Mouse (Mus musculus): Measurements from ENCODE around the gene Cryga. TPM values are rescaled to one million over a fixed set of nuclear protein-coding genes. Genes with fewer than 3 reads are reported as not detected.
"Not testable (repeated sequence)": the region's sequence is repeated elsewhere in the genome, so short reads cannot be mapped to it uniquely, and the experiment has no call there.

Gene Cryga
- polyA plus RNA-seq, 1 experiment from 2014 or later = not detected

GRCm38 (mm10) chr1:65082188-65082587, 21.0 kb downstream of the Cryga start, which contains the start of gene Crygb:
Crygb (minus strand) TSS chr1:65082288.
- WGBS = 24% methylated on average over 7 of the region's 7 CpGs
- no peak within 1 kb of the TSS for H3K4me2 ChIP-seq
- no peak within 1 kb of the TSS for H3K27ac ChIP-seq
- no peak within 1 kb of the TSS for H3K9ac ChIP-seq
- H3K9me3 ChIP-seq (replicated peaks) = no peaks in the 10 kb centered on the region
- no peak within 1 kb of the TSS for H3K4me3 ChIP-seq
- no peaks in the 10 kb centered on the region for H3K27me3 ChIP-seq
- no peaks in the 10 kb centered on the region for H3K4me1 ChIP-seq
- ATAC-seq = no peak
- no peaks in the 10 kb centered on the region for H3K36me3 ChIP-seq (ENCODE audit: poor library complexity, severe bottlenecking)

- H3K4me2 ChIP-seq = no peak overlapping the region
- no peaks in the 10 kb centered on the region for H3K4me1 ChIP-seq
- H3K36me3 ChIP-seq (ENCODE audit: poor library complexity, severe bottlenecking) = no peaks in the 10 kb centered on the region
- H3K9me3 ChIP-seq (replicated peaks) = no peaks in the 10 kb centered on the region
- no peak overlapping the region for H3K9ac ChIP-seq
- WGBS = 17% methylated on average over 5 of the region's 5 CpGs
- H3K4me3 ChIP-seq = no peak overlapping the region
- no peaks in the 10 kb centered on the region for H3K27me3 ChIP-seq
- ATAC-seq = no peak
- no peak overlapping the region for H3K27ac ChIP-seq
Observed at GRCm38 (mm10) chr1:65075607-65076006, 27.6 kb downstream of the Cryga start.

GRCm38 (mm10) chr1:65073589-65073988, 29.6 kb downstream of the Cryga start, which contains the start of gene Crygc:
Crygc (minus strand) TSS chr1:65073689.
- Histone ChIP-seq H3K4me1 (no peaks in the 10 kb centered on the region), H3K9ac (no peak within 1 kb of the TSS), H3K4me3 (no peak within 1 kb of the TSS), H3K36me3 (ENCODE audit: poor library complexity, severe bottlenecking) (no peaks in the 10 kb centered on the region), H3K4me2 (no peak within 1 kb of the TSS), H3K27me3 (no peaks in the 10 kb centered on the region), H3K27ac (no peak within 1 kb of the TSS), H3K9me3 (replicated peaks) (no peaks in the 10 kb centered on the region)
- ATAC-seq = no peak
- 61% methylated on average over 6 of the region's 6 CpGs for WGBS

- Histone ChIP-seq H3K27ac (no peak overlapping the region), H3K4me2 (no peak overlapping the region), H3K9ac (no peak overlapping the region), H3K9me3 (replicated peaks) (no peaks in the 10 kb centered on the region), H3K4me1 (no peaks in the 10 kb centered on the region), H3K36me3 (ENCODE audit: poor library complexity, severe bottlenecking) (no peaks in the 10 kb centered on the region), H3K27me3 (no peaks in the 10 kb centered on the region), H3K4me3 (no peak overlapping the region)
- ATAC-seq = no peak
Observed at GRCm38 (mm10) chr1:65067842-65068241, 35.3 kb downstream of the Cryga start.

- WGBS = 79% methylated on average over 15 of the region's 15 CpGs
- ATAC-seq = no peak
Observed at GRCm38 (mm10) chr1:65064201-65064600, 39.0 kb downstream of the Cryga start.

GRCm38 (mm10) chr1:65063352-65063751, 39.8 kb downstream of the Cryga start, which contains the start of gene Crygd:
Crygd (minus strand) TSS chr1:65063452.
- Histone ChIP-seq H3K9me3 (replicated peaks) (no peaks in the 10 kb centered on the region), H3K4me3 (no peak within 1 kb of the TSS), H3K27ac (no peak within 1 kb of the TSS), H3K36me3 (ENCODE audit: poor library complexity, severe bottlenecking) (no peaks in the 10 kb centered on the region), H3K4me2 (no peak within 1 kb of the TSS), H3K27me3 (no peaks in the 10 kb centered on the region), H3K4me1 (no peaks in the 10 kb centered on the region), H3K9ac (no peak within 1 kb of the TSS)
- peak; percentile 33; the same call in 1 of the 2 replicates for ATAC-seq
- WGBS = 34% methylated on average over 8 of the region's 8 CpGs

More at GRCm38 (mm10) chr1:65064201-65064600, 39.0 kb downstream of the Cryga start:
- Histone ChIP-seq H3K4me2 (no peak overlapping the region), H3K27ac (no peak overlapping the region), H3K36me3 (ENCODE audit: poor library complexity, severe bottlenecking) (no peaks in the 10 kb centered on the region), H3K27me3 (no peaks in the 10 kb centered on the region), H3K4me3 (no peak overlapping the region), H3K4me1 (no peaks in the 10 kb centered on the region), H3K9me3 (replicated peaks) (no peaks in the 10 kb centered on the region), H3K9ac (no peak overlapping the region)

GRCm38 (mm10) chr1:65052140-65052539, 51.0 kb downstream of the Cryga start:
- Histone ChIP-seq H3K4me2 (no peak overlapping the region), H3K27me3 (no peaks in the 10 kb centered on the region), H3K27ac (no peak overlapping the region), H3K9me3 (replicated peaks) (no peaks in the 10 kb centered on the region), H3K4me1 (0 out of 2 replicates have a peak, but pooled peaks cover 7% of the 10 kb centered on the region), H3K4me3 (no peak overlapping the region), H3K9ac (no peak overlapping the region), H3K36me3 (ENCODE audit: poor library complexity, severe bottlenecking) (no peaks in the 10 kb centered on the region)
- no peak for ATAC-seq
- 35% methylated on average over 2 of the region's 2 CpGs for WGBS

GRCm38 (mm10) chr1:65051696-65052095, 51.5 kb downstream of the Cryga start:
- Histone ChIP-seq H3K4me3 (no peak overlapping the region), H3K27ac (no peak overlapping the region), H3K4me2 (no peak overlapping the region), H3K36me3 (ENCODE audit: poor library complexity, severe bottlenecking) (no peaks in the 10 kb centered on the region), H3K9me3 (replicated peaks) (no peaks in the 10 kb centered on the region), H3K27me3 (no peaks in the 10 kb centered on the region), H3K9ac (no peak overlapping the region), H3K4me1 (0 out of 2 replicates have a peak, but pooled peaks cover 7% of the 10 kb centered on the region)
- no peak for ATAC-seq
- WGBS = 57% methylated on average over 7 of the region's 7 CpGs

- ATAC-seq, H3K9ac ChIP-seq: not testable (repeated sequence)
- 37% methylated on average over 12 of the region's 12 CpGs for WGBS
Observed at GRCm38 (mm10) chr1:65050952-65051351, 52.2 kb downstream of the Cryga start, which contains the start of gene Cryge. Cryge (minus strand) TSS chr1:65051149.

More at GRCm38 (mm10) chr1:65050952-65051351, 52.2 kb downstream of the Cryga start, which contains the start of gene Cryge:
- H3K36me3 ChIP-seq (ENCODE audit: poor library complexity, severe bottlenecking); H3K27me3 ChIP-seq; H3K4me2 ChIP-seq; H3K9me3 ChIP-seq (replicated peaks); H3K4me3 ChIP-seq; H3K4me1 ChIP-seq; H3K27ac ChIP-seq: not testable (repeated sequence)

Other genes with a start within 250 kb of the Cryga start
- gene Plekhm3, start 146.5 kb downstream of the Cryga start, polyA plus RNA-seq (2015; fragmentation: Nextera tagmentation; extraction: Ambion mirVana) = 7.5 and 9.4 TPM in 2 replicates
- gene Akr1cl, start 70.6 kb downstream of the Cryga start, polyA plus RNA-seq (2015; fragmentation: Nextera tagmentation; extraction: Ambion mirVana) = 0.10 TPM in 1 of 2 replicates, not detected in the other
- 0.38 TPM in 1 of 2 replicates, not detected in the other for gene Cryge, start 52.2 kb downstream of the Cryga start, polyA plus RNA-seq (2015; fragmentation: Nextera tagmentation; extraction: Ambion mirVana)
- gene Crygd, start 39.9 kb downstream of the Cryga start, polyA plus RNA-seq (2015; fragmentation: Nextera tagmentation; extraction: Ambion mirVana) = not detected in 2 replicates
- gene Crygc, start 29.7 kb downstream of the Cryga start, polyA plus RNA-seq (2015; fragmentation: Nextera tagmentation; extraction: Ambion mirVana) = not detected in 2 replicates
- gene Crygb, start 21.1 kb downstream of the Cryga start, polyA plus RNA-seq (2015; fragmentation: Nextera tagmentation; extraction: Ambion mirVana) = not detected in 2 replicates
- gene Gm28845, start 16.2 kb upstream of the Cryga start, polyA plus RNA-seq (2015; fragmentation: Nextera tagmentation; extraction: Ambion mirVana) = not detected in 2 replicates
- 0.09 and 0.50 TPM in 2 replicates for gene D630023F18Rik, start 19.8 kb upstream of the Cryga start, polyA plus RNA-seq (2015; fragmentation: Nextera tagmentation; extraction: Ambion mirVana)
- gene Idh1, start 83.1 kb upstream of the Cryga start, polyA plus RNA-seq (2015; fragmentation: Nextera tagmentation; extraction: Ambion mirVana) = 399 and 431 TPM in 2 replicates
- gene Pikfyve, start 83.3 kb upstream of the Cryga start, polyA plus RNA-seq (2015; fragmentation: Nextera tagmentation; extraction: Ambion mirVana) = 13.5 and 15.7 TPM in 2 replicates
- gene Pth2r, start 178.7 kb upstream of the Cryga start, polyA plus RNA-seq (2015; fragmentation: Nextera tagmentation; extraction: Ambion mirVana) = 0.54 and 1.1 TPM in 2 replicates